Mouse (Mus musculus) CH12.LX (cell line): ENCODE data around the gene Arhgap31.

Experiments
- CTCF ChIP-seq, 2 experiments: IDR thresholded peaks in 1 of 2; conservative IDR thresholded peaks in 1 of 2; 2 replicates each; pipeline ENCODE4 v1.5.1; 2011 to 2012; ENCODE audit warnings: low read depth in 2 of 2, low read length in 2 of 2, improper control_type of control experiment in 1 of 2, inconsistent platforms in 1 of 2, mild to moderate bottlenecking in 1 of 2, moderate library complexity in 1 of 2
- EP300 ChIP-seq: IDR thresholded peaks from 2 replicates; pipeline ENCODE4 v1.6.1; 2011; ENCODE audit warnings: low read length, improper control_type of control experiment
- GABPA ChIP-seq: IDR thresholded peaks from 2 replicates; pipeline ENCODE4 v1.6.1; 2012; ENCODE audit warnings: low read depth, low read length, improper control_type of control experiment, inconsistent platforms; ENCODE audit not compliant: insufficient replicate concordance
- MAFK ChIP-seq: IDR thresholded peaks from 2 replicates; pipeline ENCODE4 v1.6.1; 2011; ENCODE audit warnings: low read length, improper control_type of control experiment; ENCODE audit not compliant: insufficient replicate concordance
- MAX ChIP-seq: IDR thresholded peaks from 2 replicates; pipeline ENCODE4 v1.6.1; 2011; ENCODE audit warnings: low read length, improper control_type of control experiment
- NRF1 ChIP-seq: IDR thresholded peaks from 2 replicates; pipeline ENCODE4 v1.6.1; 2014; ENCODE audit warnings: low read depth, mild to moderate bottlenecking, inconsistent platforms, low read length, improper control_type of control experiment, moderate library complexity
- POLR2A ChIP-seq: IDR thresholded peaks from 2 replicates; pipeline ENCODE4 v1.6.1; 2011; ENCODE audit warnings: low read depth, mild to moderate bottlenecking, improper control_type of control experiment, low read length
- SMC3 ChIP-seq: IDR thresholded peaks from 2 replicates; pipeline ENCODE4 v1.6.1; 2011; ENCODE audit warnings: low read depth, low read length, improper control_type of control experiment
- TCF12 ChIP-seq: IDR thresholded peaks from 2 replicates; pipeline ENCODE4 v1.6.1; 2014; ENCODE audit warnings: low read depth, mild to moderate bottlenecking, inconsistent platforms, low read length, improper control_type of control experiment
- UBTF ChIP-seq: IDR thresholded peaks from 2 replicates; pipeline ENCODE4 v1.6.1; 2012; ENCODE audit warnings: low read depth, mild to moderate bottlenecking, inconsistent platforms, low read length, improper control_type of control experiment, moderate library complexity
- USF1 ChIP-seq: IDR thresholded peaks from 2 replicates; pipeline ENCODE4 v1.6.1; 2014; ENCODE audit warnings: low read depth, mild to moderate bottlenecking, inconsistent platforms, low read length, improper control_type of control experiment
- USF2 ChIP-seq: conservative IDR thresholded peaks from 2 replicates; pipeline ENCODE4 v1.6.1; 2011; ENCODE audit warnings: low read depth, low read length, improper control_type of control experiment
- ZC3H11A ChIP-seq: IDR thresholded peaks from 2 replicates; pipeline ENCODE4 v1.6.1; 2012; ENCODE audit warnings: low read depth, mild to moderate bottlenecking, inconsistent platforms, low read length, improper control_type of control experiment
- ZNF384 ChIP-seq: IDR thresholded peaks from 2 replicates; pipeline ENCODE4 v1.6.1; 2012; ENCODE audit warnings: low read depth, low read length, improper control_type of control experiment, inconsistent platforms

DNA sequence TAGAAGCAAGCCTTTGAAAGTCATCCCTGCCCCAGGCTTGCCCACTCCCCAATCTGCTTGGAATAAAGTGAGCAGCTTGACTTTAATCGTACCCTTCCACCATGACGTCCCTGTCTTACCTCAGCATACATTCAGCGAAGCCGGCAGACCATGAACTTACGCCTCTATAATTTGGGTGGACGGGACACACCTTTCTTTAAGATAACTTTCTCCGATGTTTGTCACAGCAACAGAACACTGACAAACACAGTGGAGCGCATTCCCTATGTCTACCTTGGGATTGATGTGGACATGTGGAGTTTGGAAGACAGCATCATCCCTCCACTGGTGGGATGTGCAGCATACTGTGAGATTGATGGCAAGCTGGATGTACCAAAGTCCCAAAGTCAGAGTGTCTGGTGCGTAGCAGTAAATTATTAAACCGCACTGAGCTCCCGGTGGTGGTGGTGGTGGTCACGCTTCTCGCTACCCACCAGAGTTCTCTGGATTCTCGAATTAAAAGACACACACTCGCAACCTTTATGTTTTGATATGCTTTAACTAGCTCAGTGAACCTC lies 15.6 kb upstream of the Arhgap31 start:
- TF ChIP-seq ZNF384: no peak
- TF ChIP-seq ZC3H11A: no peak
- TF ChIP-seq UBTF: no peak
- TF ChIP-seq POLR2A: no peak
- no peak for TF ChIP-seq SMC3
- no peak for TF ChIP-seq CTCF (conservative IDR thresholded peaks at IDR 0.05 in 1 of 2, IDR thresholded peaks at IDR 0.05 in 1 of 2; ENCODE audit: low read depth in 2 of 2, low read length in 2 of 2)
- no peak for TF ChIP-seq GABPA
- no peak for TF ChIP-seq EP300
- TF ChIP-seq TCF12: no peak
- no peak for TF ChIP-seq NRF1
- no peak for TF ChIP-seq MAFK
- no peak for TF ChIP-seq MAX
- TF ChIP-seq USF2: no peak
- no peak for TF ChIP-seq USF1
